Mouse (Mus musculus): ENCODE data around the gene 1700010B08Rik.

DNA sequence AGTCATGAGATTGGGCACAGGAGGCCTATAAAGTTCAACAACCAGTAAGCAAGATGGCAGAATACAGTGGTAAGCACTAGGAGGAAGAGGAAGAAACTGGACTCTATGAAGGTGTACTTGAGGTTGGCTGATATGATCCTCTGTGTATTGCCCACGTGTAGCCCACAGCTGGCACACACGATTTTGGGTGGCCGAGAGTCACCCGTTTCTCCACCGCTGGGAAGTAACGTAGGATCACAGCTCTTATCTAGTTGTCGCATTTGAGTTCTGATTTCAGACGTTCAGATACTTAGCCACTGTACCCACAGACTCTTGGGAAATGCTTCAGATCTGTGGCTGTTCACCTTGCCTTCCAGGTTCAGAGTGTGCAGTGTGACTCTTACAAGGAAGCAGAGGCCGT lies 19.0 kb downstream of the 1700010B08Rik start:
- TF ChIP-seq CTCF (conservative IDR thresholded peaks at IDR 0.05; ENCODE audit: low read length) (no peak), NANOG (IDR thresholded peaks at IDR 0.05; ENCODE audit: borderline replicate concordance, low read length) (no peak), POU5F1 (IDR thresholded peaks at IDR 0.05; ENCODE audit: borderline replicate concordance, low read length) (no peak)
